Mouse (Mus musculus) midbrain, embryonic 10.5 days (tissue): ENCODE results near the gene Crtap. TPM values are rescaled to one million over a fixed set of nuclear protein-coding genes. Genes with fewer than 3 reads are reported as not detected.
A peak's percentile ranks its signal among the peaks of the same experiment; 100 is the strongest.

Source experiments
- DNase-seq: peaks from one replicate; pipeline ENCODE4 v3.0.0-alpha.2; 2017; ENCODE audit warnings: low spot score
- H3K27ac ChIP-seq: fragments of 300-500 bp; sonication (generic); replicated peaks from 2 replicates; pipeline ENCODE4 v1.5.1; 2016; ENCODE audit warnings: mild to moderate bottlenecking
- H3K27me3 ChIP-seq: fragments of 300-500 bp; sonication (generic); 2 replicates; pipeline ENCODE4 v1.6.1; 2016; ENCODE audit warnings: low read depth, mild to moderate bottlenecking; ENCODE audit not compliant: poor library complexity, severe bottlenecking
- H3K36me3 ChIP-seq: fragments of 300-500 bp; sonication (generic); 2 replicates; pipeline ENCODE4 v1.6.1; 2016; ENCODE audit warnings: mild to moderate bottlenecking, moderate library complexity
- H3K4me1 ChIP-seq: fragments of 300-500 bp; sonication (generic); 2 replicates; pipeline ENCODE4 v1.6.1; 2016
- H3K4me3 ChIP-seq: fragments of 300-500 bp; sonication (generic); 2 replicates; pipeline ENCODE4 v1.5.1; 2016; ENCODE audit warnings: mild to moderate bottlenecking, moderate library complexity
- H3K9me3 ChIP-seq: fragments of 300-500 bp; sonication (generic); replicated peaks from 2 replicates; pipeline ENCODE4 v1.6.1; 2016; ENCODE audit warnings: mild to moderate bottlenecking
- WGBS: fragments of 180-500 bp; shearing (Covaris S2); methylation state at CpG from one replicate; pipeline ENCODE4 v1.1.7; 2016; 5-methylcytosine and 5-hydroxymethylcytosine counted together
- polyA plus RNA-seq: library from polyadenylated mRNA; unstranded; fragments of >200 nt; fragmentation: Nextera tagmentation; extraction: Ambion mirVana; gene quantifications from 2 replicates; pipeline ENCODE4 v1.2.1, GENCODE M21; 2016

Crtap gene
- polyA plus RNA-seq, 1 experiment from 2014 or later, result 35.7 TPM

GRCm38 (mm10) chr9:114389371-114389904 is 1.0 kb downstream of the Crtap start:
- peak; percentile 23 for DNase-seq
- H3K4me1 ChIP-seq, result peaks cover 14% of the 10 kb centered on the region
- H3K27me3 ChIP-seq, result peaks cover 9% of the 10 kb centered on the region
- peak overlapping the region; percentile 81 for H3K4me3 ChIP-seq
- 78% methylated on average over 8 of the region's 8 CpGs for WGBS
- 0 out of 2 replicates have a peak, but pooled peaks cover 2% of the 10 kb centered on the region for H3K36me3 ChIP-seq
- H3K9me3 ChIP-seq, result no peaks in the 10 kb centered on the region
- H3K27ac ChIP-seq, result peak overlapping the region; percentile 87; the same call in 1 of the 2 replicates

GRCm38 (mm10) chr9:114388701-114389370 is 1.6 kb downstream of the Crtap start:
- no peak overlapping the region for H3K27ac ChIP-seq
- H3K4me3 ChIP-seq, result no peak overlapping the region
- no peaks in the 10 kb centered on the region for H3K9me3 ChIP-seq
- DNase-seq, result no peak
- peaks cover 9% of the 10 kb centered on the region for H3K27me3 ChIP-seq
- H3K36me3 ChIP-seq, result 0 out of 2 replicates have a peak, but pooled peaks cover 7% of the 10 kb centered on the region
- 85% methylated on average over 3 of the region's 3 CpGs for WGBS
- peaks cover 14% of the 10 kb centered on the region for H3K4me1 ChIP-seq

GRCm38 (mm10) chr9:114388288-114388687 is 2.2 kb downstream of the Crtap start:
- Histone ChIP-seq H3K27me3 (peaks cover 9% of the 10 kb centered on the region), H3K4me3 (no peak overlapping the region), H3K36me3 (0 out of 2 replicates have a peak, but pooled peaks cover 7% of the 10 kb centered on the region), H3K27ac (no peak overlapping the region), H3K4me1 (peaks cover 14% of the 10 kb centered on the region), H3K9me3 (no peaks in the 10 kb centered on the region)
- no peak for DNase-seq
- WGBS, result 91% methylated on average over 8 of the region's 8 CpGs

- WGBS, result 84% methylated on average over 6 of the region's 6 CpGs
- peaks cover 14% of the 10 kb centered on the region for H3K4me1 ChIP-seq
- no peak overlapping the region for H3K27ac ChIP-seq
- no peaks in the 10 kb centered on the region for H3K9me3 ChIP-seq
- no peak overlapping the region for H3K4me3 ChIP-seq
- H3K27me3 ChIP-seq, result peaks cover 9% of the 10 kb centered on the region
- no peak for DNase-seq
- H3K36me3 ChIP-seq, result 0 out of 2 replicates have a peak, but pooled peaks cover 7% of the 10 kb centered on the region
These were observed 3.4 kb downstream of the Crtap start for GRCm38 (mm10) chr9:114387086-114387485.

- Histone ChIP-seq H3K4me1 (peaks cover 6% of the 10 kb centered on the region; the same call in 1 of the 2 replicates), H3K9me3 (no peaks in the 10 kb centered on the region), H3K27me3 (no peaks in the 10 kb centered on the region), H3K4me3 (no peak overlapping the region), H3K36me3 (0 out of 2 replicates have a peak, but pooled peaks cover 7% of the 10 kb centered on the region), H3K27ac (no peak overlapping the region)
- 98% methylated on average over 10 of the region's 10 CpGs for WGBS
- no peak for DNase-seq
These were observed 5.3 kb downstream of the Crtap start for GRCm38 (mm10) chr9:114385160-114385559.

GRCm38 (mm10) chr9:114384691-114385090 is 5.8 kb downstream of the Crtap start:
- H3K36me3 ChIP-seq, result 0 out of 2 replicates have a peak, but pooled peaks cover 7% of the 10 kb centered on the region
- peaks cover 1% of the 10 kb centered on the region; the same call in 1 of the 2 replicates for H3K4me1 ChIP-seq
- H3K9me3 ChIP-seq, result no peaks in the 10 kb centered on the region
- H3K27ac ChIP-seq, result no peak overlapping the region
- H3K27me3 ChIP-seq, result no peaks in the 10 kb centered on the region
- WGBS, result 88% methylated on average over 24 of the region's 24 CpGs
- H3K4me3 ChIP-seq, result no peak overlapping the region
- no peak for DNase-seq

GRCm38 (mm10) chr9:114382936-114383710 is 7.4 kb downstream of the Crtap start:
- DNase-seq, result no peak
- 0 out of 2 replicates have a peak, but pooled peaks cover 7% of the 10 kb centered on the region for H3K36me3 ChIP-seq
- 92% methylated on average over 17 of the region's 17 CpGs for WGBS
- H3K4me3 ChIP-seq, result no peak overlapping the region
- no peak overlapping the region for H3K27ac ChIP-seq
- no peaks in the 10 kb centered on the region for H3K9me3 ChIP-seq
- no peaks in the 10 kb centered on the region for H3K27me3 ChIP-seq
- no peaks in the 10 kb centered on the region for H3K4me1 ChIP-seq

GRCm38 (mm10) chr9:114380881-114381733 is 9.4 kb downstream of the Crtap start:
- 73% methylated on average over 17 of the region's 17 CpGs for whole genome bisulfite sequencing
- H3K4me1 ChIP-seq, result no peaks in the 10 kb centered on the region
- H3K9me3 ChIP-seq, result no peaks in the 10 kb centered on the region
- H3K4me3 ChIP-seq, result no peak overlapping the region
- H3K27ac ChIP-seq, result no peak overlapping the region
- peak; percentile 41 for DNase-seq
- H3K36me3 ChIP-seq, result 0 out of 2 replicates have a peak, but pooled peaks cover 7% of the 10 kb centered on the region
- H3K27me3 ChIP-seq, result no peaks in the 10 kb centered on the region

- Histone ChIP-seq H3K36me3 (0 out of 2 replicates have a peak, but pooled peaks cover 7% of the 10 kb centered on the region), H3K4me3 (no peak overlapping the region), H3K4me1 (no peaks in the 10 kb centered on the region), H3K9me3 (no peaks in the 10 kb centered on the region), H3K27me3 (no peaks in the 10 kb centered on the region), H3K27ac (no peak overlapping the region)
- no peak for DNase-seq
- WGBS, result 92% methylated on average over 12 of the region's 12 CpGs
These were observed 10.6 kb downstream of the Crtap start for GRCm38 (mm10) chr9:114379871-114380270.

- DNase-seq, result no peak
- no peaks in the 10 kb centered on the region for H3K9me3 ChIP-seq
- H3K27ac ChIP-seq, result no peak overlapping the region
- WGBS, result 96% methylated on average over 10 of the region's 10 CpGs
- no peaks in the 10 kb centered on the region for H3K27me3 ChIP-seq
- no peaks in the 10 kb centered on the region for H3K4me1 ChIP-seq
- no peaks in the 10 kb centered on the region for H3K36me3 ChIP-seq
- no peak overlapping the region for H3K4me3 ChIP-seq
These were observed 13.3 kb downstream of the Crtap start for GRCm38 (mm10) chr9:114377168-114377567.

GRCm38 (mm10) chr9:114375276-114375962 is 15.1 kb downstream of the Crtap start:
- 93% methylated on average over 10 of the region's 10 CpGs for WGBS

More at GRCm38 (mm10) chr9:114375276-114375962, 15.1 kb downstream of the Crtap start:
- no peaks in the 10 kb centered on the region for H3K27me3 ChIP-seq
- DNase-seq, result no peak
- H3K4me1 ChIP-seq, result no peaks in the 10 kb centered on the region
- H3K9me3 ChIP-seq, result no peaks in the 10 kb centered on the region
- H3K27ac ChIP-seq, result no peak overlapping the region
- no peak overlapping the region for H3K4me3 ChIP-seq
- H3K36me3 ChIP-seq, result no peaks in the 10 kb centered on the region
